10 mouse cellular contexts compared by ENCODE assay signal in genomic region chr8:121118634-121119420, GRCm38 (mm10). TPM values are rescaled to one million over a fixed set of nuclear protein-coding genes. Genes with fewer than 3 reads are reported as not detected.
DNase-seq lines count a peak whose midpoint lies in the region; ATAC-seq lines count a peak whose summit lies in the region.
"Had no signal": no experiment of that assay in that cellular context is flagged by ENCODE, and none has a peak within 500 bp of the region (broad histone marks: within the 10 kb centered on the region; RNA-seq: fewer than 3 reads in every experiment).

No protein-coding gene starts in this region.

- peaks cover 92% of the 10 kb centered on the region for H3K27me3 ChIP-seq in heart, embryonic 15.5 days
- H3K27me3 ChIP-seq in hindbrain, embryonic 15.5 days, result peaks cover 90% of the 10 kb centered on the region
- peaks cover 93% of the 10 kb centered on the region for H3K27me3 ChIP-seq in stomach, embryonic 15.5 days (replicated peaks)

- H3K9me3 ChIP-seq in heart, embryonic 15.5 days (replicated peaks), result no peaks in the 10 kb centered on the region
- no peaks in the 10 kb centered on the region for H3K9me3 ChIP-seq in hindbrain, embryonic 15.5 days
- H3K9me3 ChIP-seq in stomach, embryonic 15.5 days, result no peaks in the 10 kb centered on the region

- peak overlapping the region; percentile 89 for H3K4me2 ChIP-seq in heart, embryonic 15.5 days
- no peak overlapping the region for H3K4me2 ChIP-seq in hindbrain, embryonic 15.5 days
- H3K4me2 ChIP-seq in stomach, embryonic 15.5 days, result no peak overlapping the region

- intact Hi-C loops in left cerebral cortex, postnatal 36 days (cut with DNase I), result loop anchor here (5.0 kb wide), 1 partner anchor 42 kb away; no protein-coding TSS in a partner anchor
- intact Hi-C loops in left cerebral cortex, postnatal 10 days (cut with DNase I), result loop anchor here (5.0 kb wide), 1 partner anchor 37 kb away; the partner anchor contains the start of gene Foxf1

- peak overlapping the region; percentile 34; the same call in 1 of the 2 replicates for H3K9ac ChIP-seq in heart, embryonic 15.5 days
- no peak overlapping the region for H3K9ac ChIP-seq in hindbrain, embryonic 15.5 days
- no peak overlapping the region for H3K9ac ChIP-seq in stomach, embryonic 15.5 days

- H3K4me1 ChIP-seq in heart, embryonic 15.5 days (replicated peaks), result peaks cover 23% of the 10 kb centered on the region
- peaks cover 15% of the 10 kb centered on the region for H3K4me1 ChIP-seq in hindbrain, embryonic 15.5 days (replicated peaks)
- peaks cover 20% of the 10 kb centered on the region; the same call in 1 of the 2 replicates for H3K4me1 ChIP-seq in stomach, embryonic 15.5 days

- 13% methylated on average over 18 of the region's 18 CpGs for WGBS in heart, embryonic 15.5 days
- 4% methylated on average over 18 of the region's 18 CpGs for WGBS in hindbrain, embryonic 15.5 days
- WGBS in stomach, embryonic 15.5 days, result 17% methylated on average over 18 of the region's 18 CpGs

- no peak overlapping the region for H3K27ac ChIP-seq in heart, embryonic 15.5 days
- H3K27ac ChIP-seq in hindbrain, embryonic 15.5 days (replicated peaks), result no peak overlapping the region
- no peak overlapping the region for H3K27ac ChIP-seq in stomach, embryonic 15.5 days

- ATAC-seq in heart, embryonic 15.5 days (replicated peaks; ENCODE audit: insufficient number of reproducible peaks, insufficient read depth, low FRiP score, low read depth), result no peak
- ATAC-seq in hindbrain, embryonic 15.5 days (ENCODE audit: low FRiP score, low read depth), result no peak
- ATAC-seq in stomach, embryonic 15.5 days (ENCODE audit: insufficient read depth, low FRiP score, low read depth), result no peak

- DNase-seq in heart, adult 9 months (ENCODE audit: low spot score in 2 of 2), result no peak
- peak; percentile 43 for DNase-seq in retina, postnatal 1 day
- DNase-seq in retina, embryonic 14.5 days (ENCODE audit: low spot score), result no peak
- DNase-seq in left cerebral cortex, postnatal 36 days (ENCODE audit: low spot score in 2 of 2), result no peak
- no peak for DNase-seq in left cerebral cortex, postnatal 10 days (ENCODE audit: extremely low spot score in 1 of 2, low spot score in 2 of 2)
- DNase-seq: cerebellum, adult 2 months; kidney, adult 9 months had no signal

- no peaks in the 10 kb centered on the region for H3K36me3 ChIP-seq in heart, embryonic 15.5 days
- no peaks in the 10 kb centered on the region for H3K36me3 ChIP-seq in hindbrain, embryonic 15.5 days
- no peaks in the 10 kb centered on the region for H3K36me3 ChIP-seq in stomach, embryonic 15.5 days

- peak overlapping the region; percentile 68 for H3K4me3 ChIP-seq in heart, embryonic 15.5 days
- H3K4me3 ChIP-seq in hindbrain, embryonic 15.5 days, result peak overlapping the region; percentile 0; the same call in 1 of the 2 replicates
- peak overlapping the region; percentile 1 for H3K4me3 ChIP-seq in stomach, embryonic 15.5 days (replicated peaks)

RNA-seq across cellular contexts. Expression of gene Foxc2, which starts 2.9 kb away (rescaled TPM):
- 6.4 and 8.5 TPM in 2 replicates for polyA plus RNA-seq in heart, embryonic 15.5 days (2015; fragmentation: Nextera tagmentation; extraction: Ambion mirVana)
- polyA plus RNA-seq in hindbrain, embryonic 15.5 days (2015; fragmentation: Nextera tagmentation; extraction: Ambion mirVana), result 4.1 and 5.5 TPM in 2 replicates
- polyA plus RNA-seq in stomach, embryonic 15.5 days (2015; fragmentation: Nextera tagmentation; extraction: Ambion mirVana), result 0.77 and 0.90 TPM in 2 replicates
- 1 to 10 TPM; 1.2 to 3.1 TPM for total RNA-seq in left cerebral cortex, postnatal 36 days (2021)
- total RNA-seq in left cerebral cortex, postnatal 10 days (2021), result 1 to 10 TPM; 2.8 to 3.1 TPM

RNA-seq across cellular contexts. Expression of gene Foxl1, which starts 8.9 kb away (rescaled TPM):
- 0.34 and 0.94 TPM in 2 replicates for polyA plus RNA-seq in heart, embryonic 15.5 days (2015; fragmentation: Nextera tagmentation; extraction: Ambion mirVana)
- polyA plus RNA-seq in hindbrain, embryonic 15.5 days (2015; fragmentation: Nextera tagmentation; extraction: Ambion mirVana), result 0.14 and 0.40 TPM in 2 replicates
- 7.2 and 9.4 TPM in 2 replicates for polyA plus RNA-seq in stomach, embryonic 15.5 days (2015; fragmentation: Nextera tagmentation; extraction: Ambion mirVana)
- total RNA-seq in left cerebral cortex, postnatal 36 days (2021), result under 1 TPM in 1 of 2 experiments, not detected in 1; 0.29 TPM
- under 1 TPM in 1 of 2 experiments, not detected in 1; 0.36 TPM for total RNA-seq in left cerebral cortex, postnatal 10 days (2021)
- polyA plus RNA-seq: cerebellum, adult 2 months had no signal

RNA-seq across cellular contexts. Expression of gene Mthfsd, which starts 10.6 kb away (rescaled TPM):
- 29.7 and 38.2 TPM in 2 replicates for polyA plus RNA-seq in heart, embryonic 15.5 days (2015; fragmentation: Nextera tagmentation; extraction: Ambion mirVana)
- polyA plus RNA-seq in hindbrain, embryonic 15.5 days (2015; fragmentation: Nextera tagmentation; extraction: Ambion mirVana), result 50.3 and 51.0 TPM in 2 replicates
- 53.9 and 56.3 TPM in 2 replicates for polyA plus RNA-seq in stomach, embryonic 15.5 days (2015; fragmentation: Nextera tagmentation; extraction: Ambion mirVana)
- 10 to 100 TPM; 39.1 to 41.1 TPM for total RNA-seq in left cerebral cortex, postnatal 36 days (2021)
- 10 to 100 TPM; 26.5 to 30.1 TPM for total RNA-seq in left cerebral cortex, postnatal 10 days (2021)

RNA-seq across cellular contexts. Expression of gene Foxf1, which starts 34.6 kb away (rescaled TPM):
- 3.3 and 9.6 TPM in 2 replicates for polyA plus RNA-seq in heart, embryonic 15.5 days (2015; fragmentation: Nextera tagmentation; extraction: Ambion mirVana)
- polyA plus RNA-seq in hindbrain, embryonic 15.5 days (2015; fragmentation: Nextera tagmentation; extraction: Ambion mirVana), result 1.3 and 1.4 TPM in 2 replicates
- 131 and 136 TPM in 2 replicates for polyA plus RNA-seq in stomach, embryonic 15.5 days (2015; fragmentation: Nextera tagmentation; extraction: Ambion mirVana)
- under 1 TPM; 0.70 to 0.94 TPM for total RNA-seq in left cerebral cortex, postnatal 36 days (2021)
- total RNA-seq in left cerebral cortex, postnatal 10 days (2021), result 1 to 10 TPM; 1.4 to 1.5 TPM

Comparison
In these comparisons a context has a peak if more than half of its experiments do, and no peak if none do; other contexts are left out.
1. H3K4me3 ChIP-seq: peak in every context shown above with its lines; median percentile 68 in heart, embryonic 15.5 days; 1 in stomach, embryonic 15.5 days; 0 in hindbrain, embryonic 15.5 days.